Mouse (Mus musculus): ENCODE measurements around the gene Cacna2d3. TPM values are rescaled to one million over a fixed set of nuclear protein-coding genes. Genes with fewer than 3 reads are reported as not detected.

Gene Cacna2d3
- total RNA-seq, 2 experiments from 2014 or later: 3.0 TPM

Other genes starting within 250 kb of the Cacna2d3 start
- gene Selenok, start 246.4 kb upstream of the Cacna2d3 start, total RNA-seq (2021): 10 to 100 TPM; 84.2 to 85.6 TPM

Data from adrenal gland, postnatal 4 days (tissue).